Mouse (Mus musculus): ENCODE data around the gene Thbs4. TPM values are rescaled to one million over a fixed set of nuclear protein-coding genes. Genes with fewer than 3 reads are reported as not detected.
A peak's percentile ranks its signal among the peaks of the same experiment; 100 is the strongest.

Thbs4 gene
- polyA plus RNA-seq, 1 experiment from 2014 or later: 2.6 TPM

DNA sequence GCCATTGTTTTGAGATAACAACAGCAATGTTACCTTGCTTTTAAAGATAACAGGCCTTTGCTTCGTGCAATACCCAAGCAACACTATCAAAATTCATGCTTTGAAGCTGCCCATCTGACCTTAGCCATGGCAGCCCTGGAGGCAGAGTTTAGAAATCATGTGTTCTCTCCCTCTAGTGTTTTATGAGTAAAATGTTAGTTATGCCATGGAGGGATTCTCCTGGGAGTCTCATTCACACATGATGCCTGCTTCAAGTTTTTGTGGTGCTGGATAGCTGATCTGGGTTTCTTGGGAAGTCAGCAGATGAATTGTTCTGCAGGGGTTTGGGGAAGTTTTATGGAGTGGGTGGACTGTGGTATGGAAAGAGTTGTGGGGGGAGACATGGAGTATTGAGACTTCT, 84.3 kb downstream of the Thbs4 start:
- ATAC-seq (ENCODE audit: low FRiP score): no peak
- 86% methylated on average over 1 of the region's 1 CpGs for WGBS
- H3K27ac ChIP-seq (replicated peaks): no peak overlapping the region

DNA sequence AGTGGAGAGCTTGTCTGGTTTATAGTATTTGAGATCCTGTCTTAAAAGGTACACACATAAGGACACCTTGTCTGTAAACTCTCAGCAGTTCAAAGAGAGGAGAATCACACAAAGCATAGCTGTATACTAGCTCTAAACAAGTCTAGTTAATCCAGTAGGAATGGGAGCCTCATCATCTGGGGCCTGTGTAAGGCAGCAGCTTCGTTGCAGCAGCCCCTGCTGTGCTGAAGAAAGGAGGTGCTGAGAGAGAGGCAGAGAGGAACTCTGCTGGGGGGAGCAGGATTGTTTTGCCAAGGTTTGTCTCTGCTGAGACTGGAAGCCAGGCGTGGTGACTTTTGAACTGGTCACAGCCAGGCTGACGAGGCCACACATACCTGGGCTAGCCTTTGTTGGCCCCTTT, 85.1 kb downstream of the Thbs4 start:
- Histone ChIP-seq H3K9ac (replicated peaks) (no peak overlapping the region), H3K27ac (replicated peaks) (no peak overlapping the region), H3K4me3 (replicated peaks) (no peak overlapping the region), H3K27me3 (replicated peaks) (no peaks in the 10 kb centered on the region), H3K36me3 (peaks cover 36% of the 10 kb centered on the region), H3K4me2 (no peak overlapping the region), H3K4me1 (peaks cover 6% of the 10 kb centered on the region; the same call in 1 of the 2 replicates), H3K9me3 (replicated peaks) (no peaks in the 10 kb centered on the region)
- WGBS: 28% methylated on average over 3 of the region's 3 CpGs
- ATAC-seq (ENCODE audit: low FRiP score): no peak

More for the DNA sequence above, 84.3 kb downstream of the Thbs4 start:
- Histone ChIP-seq H3K36me3 (peaks cover 36% of the 10 kb centered on the region), H3K9ac (replicated peaks) (no peak overlapping the region), H3K9me3 (replicated peaks) (no peaks in the 10 kb centered on the region), H3K4me2 (no peak overlapping the region), H3K27me3 (replicated peaks) (no peaks in the 10 kb centered on the region), H3K4me1 (no peaks in the 10 kb centered on the region), H3K4me3 (replicated peaks) (no peak overlapping the region)

DNA sequence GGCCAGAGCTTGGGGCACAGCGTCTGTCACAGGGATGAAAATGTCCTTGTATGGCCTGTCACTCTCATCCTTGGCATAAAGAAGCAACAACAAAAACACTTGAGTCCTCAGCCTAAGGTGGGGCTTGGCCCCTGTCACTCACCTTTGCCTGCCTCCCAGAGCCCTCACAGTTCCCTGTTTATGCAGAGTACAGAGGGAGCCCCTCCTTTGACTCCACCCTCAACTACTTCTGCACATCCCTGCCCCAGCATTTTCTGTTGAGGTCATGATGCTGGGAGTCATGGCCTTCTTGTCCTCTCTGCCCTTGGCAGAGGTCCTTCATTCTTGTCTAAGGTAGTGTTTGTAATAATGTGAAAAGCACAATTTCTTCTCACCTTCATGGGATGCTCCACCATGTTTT, 86.2 kb downstream of the Thbs4 start:
- WGBS: 85% methylated on average over 1 of the region's 1 CpGs

DNA sequence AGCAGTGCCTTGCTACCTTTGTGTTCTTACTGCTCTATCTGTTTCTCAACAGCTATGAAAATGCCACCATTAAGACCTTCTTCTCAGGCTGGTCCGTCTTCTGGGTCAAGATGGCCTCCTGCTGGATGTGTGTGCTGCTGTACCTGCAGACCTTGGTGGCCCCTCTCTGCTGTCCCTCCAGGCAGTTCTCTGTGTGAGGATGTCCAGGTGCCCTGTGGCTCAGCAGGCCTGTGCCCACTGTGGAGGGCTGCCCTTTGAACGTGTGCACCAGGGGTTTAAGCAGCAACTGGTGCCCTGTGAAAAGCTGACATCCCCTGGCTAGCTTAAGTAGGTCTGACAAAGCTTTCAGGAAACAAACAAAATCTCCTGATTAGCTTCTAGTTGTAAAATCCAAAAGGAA, 86.7 kb downstream of the Thbs4 start:
- WGBS: 67% methylated on average over 2 of the region's 2 CpGs
- Histone ChIP-seq H3K4me3 (replicated peaks) (no peak overlapping the region), H3K4me2 (no peak overlapping the region), H3K36me3 (peaks cover 36% of the 10 kb centered on the region), H3K27me3 (replicated peaks) (no peaks in the 10 kb centered on the region), H3K4me1 (peaks cover 14% of the 10 kb centered on the region; the same call in 1 of the 2 replicates), H3K9ac (replicated peaks) (no peak overlapping the region), H3K9me3 (replicated peaks) (no peaks in the 10 kb centered on the region), H3K27ac (replicated peaks) (no peak overlapping the region)
- ATAC-seq (ENCODE audit: low FRiP score): no peak

More for the DNA sequence above, 86.2 kb downstream of the Thbs4 start:
- Histone ChIP-seq H3K4me3 (replicated peaks) (no peak overlapping the region), H3K9ac (replicated peaks) (no peak overlapping the region), H3K4me2 (no peak overlapping the region), H3K4me1 (peaks cover 9% of the 10 kb centered on the region; the same call in 1 of the 2 replicates), H3K9me3 (replicated peaks) (no peaks in the 10 kb centered on the region), H3K36me3 (peaks cover 36% of the 10 kb centered on the region), H3K27ac (replicated peaks) (no peak overlapping the region), H3K27me3 (replicated peaks) (no peaks in the 10 kb centered on the region)
- no peak for ATAC-seq (ENCODE audit: low FRiP score)

DNA sequence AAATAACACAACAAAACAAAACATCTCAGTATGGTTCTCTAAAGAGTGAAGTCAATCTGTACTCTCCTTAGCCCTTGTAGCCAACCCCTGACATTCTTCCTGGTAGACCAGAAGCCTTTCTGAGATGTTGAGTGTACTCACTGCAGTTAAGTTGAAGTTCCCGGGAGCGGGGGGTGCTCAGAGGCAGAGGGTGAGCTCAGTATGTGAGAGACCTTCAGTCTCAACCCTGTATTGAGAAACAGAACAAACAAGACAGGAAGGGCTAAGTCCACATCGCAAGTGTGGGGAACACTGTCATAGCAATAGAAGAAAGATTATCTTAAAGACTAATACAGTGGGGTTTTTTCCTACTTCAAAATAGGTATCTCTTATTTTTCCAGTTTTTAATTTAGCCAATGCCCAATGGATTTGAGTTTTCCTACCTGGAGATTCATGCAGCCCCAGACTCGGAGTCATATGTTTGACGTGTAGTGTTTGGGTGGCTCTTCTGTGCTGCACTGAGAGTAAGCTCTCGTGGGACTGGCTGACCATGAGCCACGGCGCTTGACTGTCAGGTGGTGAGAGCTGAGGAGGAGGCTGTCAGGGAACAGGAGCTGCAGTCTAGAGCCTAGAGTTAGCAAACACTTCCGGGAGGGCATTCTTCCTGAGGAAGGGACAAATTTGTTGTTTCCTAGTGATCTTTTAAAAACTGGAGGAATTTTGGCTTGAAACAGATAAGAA, 88.1 kb downstream of the Thbs4 start:
- Histone ChIP-seq H3K9ac (replicated peaks) (no peak overlapping the region), H3K27me3 (replicated peaks) (no peaks in the 10 kb centered on the region), H3K4me3 (replicated peaks) (no peak overlapping the region), H3K4me2 (no peak overlapping the region), H3K9me3 (replicated peaks) (no peaks in the 10 kb centered on the region), H3K27ac (replicated peaks) (no peak overlapping the region), H3K36me3 (peaks cover 36% of the 10 kb centered on the region), H3K4me1 (peaks cover 14% of the 10 kb centered on the region; the same call in 1 of the 2 replicates)
- 92% methylated on average over 9 of the region's 9 CpGs for WGBS
- ATAC-seq (ENCODE audit: low FRiP score): no peak

DNA sequence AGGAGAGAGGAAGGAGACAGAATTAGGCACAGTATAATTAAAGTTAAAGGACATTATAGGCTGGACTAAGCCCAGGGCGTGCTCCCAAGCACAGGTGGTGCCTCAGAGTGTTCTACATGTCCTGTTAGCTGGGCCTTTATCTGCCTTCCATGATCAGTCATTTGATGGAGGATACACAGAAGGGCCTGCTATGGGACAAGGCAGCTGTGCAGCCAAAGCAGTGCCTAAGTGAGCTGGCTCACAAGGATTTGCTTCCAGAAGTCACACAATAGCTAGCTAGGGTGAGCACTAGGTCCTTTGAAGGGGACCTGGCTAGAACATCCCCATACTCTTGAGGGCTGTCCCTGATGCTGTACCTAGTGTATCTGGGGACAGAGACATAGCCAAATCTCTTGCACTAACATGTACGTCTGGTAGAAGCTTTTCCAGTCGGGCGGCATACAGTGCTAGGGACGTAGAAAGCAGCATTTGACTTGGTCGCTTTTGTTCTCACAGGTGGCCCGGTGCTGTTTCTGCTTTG, 89.5 kb downstream of the Thbs4 start:
- Histone ChIP-seq H3K27ac (replicated peaks) (no peak overlapping the region), H3K27me3 (replicated peaks) (no peaks in the 10 kb centered on the region), H3K4me2 (no peak overlapping the region), H3K36me3 (peaks cover 36% of the 10 kb centered on the region), H3K4me3 (replicated peaks) (no peak overlapping the region), H3K4me1 (peaks cover 14% of the 10 kb centered on the region; the same call in 1 of the 2 replicates), H3K9ac (replicated peaks) (no peak overlapping the region), H3K9me3 (replicated peaks) (no peaks in the 10 kb centered on the region)
- WGBS: 90% methylated on average over 7 of the region's 7 CpGs
- no peak for ATAC-seq (ENCODE audit: low FRiP score)

DNA sequence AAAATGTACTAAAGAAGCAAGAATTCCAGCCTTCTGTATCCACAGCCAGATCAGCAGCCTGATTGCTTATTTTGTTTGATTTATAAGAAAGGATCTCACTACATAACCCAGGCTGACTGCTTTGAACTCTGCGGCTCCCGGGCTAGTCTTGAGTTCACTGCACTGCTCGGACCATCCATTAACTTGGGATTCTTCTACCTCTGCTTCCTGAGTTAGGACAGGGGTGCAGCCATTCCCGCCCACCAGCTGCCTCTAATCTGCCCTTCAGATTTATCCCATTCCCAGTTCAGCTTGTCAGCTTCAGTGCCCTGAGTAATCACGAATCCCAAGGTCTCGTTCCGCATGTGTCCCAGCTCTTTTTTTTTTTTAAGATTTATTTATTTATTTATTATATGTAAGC, 90.4 kb downstream of the Thbs4 start:
- H3K9ac ChIP-seq (replicated peaks): no peak overlapping the region
- no peaks in the 10 kb centered on the region for H3K9me3 ChIP-seq (replicated peaks)
- no peak for ATAC-seq (ENCODE audit: low FRiP score)
- 29% methylated on average over 7 of the region's 7 CpGs for WGBS
- H3K27me3 ChIP-seq (replicated peaks): no peaks in the 10 kb centered on the region
- no peak overlapping the region for H3K4me2 ChIP-seq
- H3K4me3 ChIP-seq (replicated peaks): no peak overlapping the region
- H3K27ac ChIP-seq (replicated peaks): no peak overlapping the region
- peaks cover 29% of the 10 kb centered on the region for H3K36me3 ChIP-seq
- H3K4me1 ChIP-seq: peaks cover 14% of the 10 kb centered on the region; the same call in 1 of the 2 replicates

DNA sequence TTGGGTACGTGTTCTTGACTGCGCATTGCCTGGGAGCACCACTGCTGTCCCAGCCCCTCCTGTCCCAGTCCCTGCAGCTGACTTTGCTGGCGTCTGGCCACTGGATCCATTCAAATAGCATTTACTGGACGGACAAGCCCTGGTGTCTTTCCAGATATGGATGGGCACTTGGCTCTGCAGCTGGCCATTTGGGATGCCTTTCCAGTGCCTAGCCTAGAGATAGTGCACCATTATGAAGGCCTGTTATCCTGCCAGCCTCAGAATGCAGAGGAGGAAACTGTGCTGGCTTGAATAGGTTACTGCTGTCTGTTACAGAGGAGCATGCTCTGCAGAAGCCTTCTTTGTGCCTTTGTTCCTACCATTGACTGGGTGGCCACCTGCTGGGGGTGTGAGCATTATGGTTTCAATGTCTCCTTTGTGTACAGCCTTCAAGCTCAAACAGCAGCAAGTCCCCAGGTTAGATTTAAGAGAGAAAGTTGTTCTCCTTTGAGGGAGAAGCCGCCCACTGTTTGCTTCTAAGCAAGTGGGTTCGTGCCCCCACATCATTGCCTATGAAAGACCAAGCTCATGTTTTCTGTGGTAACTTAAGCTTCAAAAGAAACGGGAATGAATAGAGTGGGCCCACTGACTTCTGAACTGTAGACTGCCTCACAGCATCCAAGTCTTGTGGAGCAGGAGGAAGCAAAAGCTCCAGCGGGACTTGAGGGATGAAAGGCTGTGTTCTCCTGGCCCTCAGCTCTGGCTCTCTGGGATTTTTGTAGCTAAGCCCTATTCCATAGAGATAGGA, 91.2 kb downstream of the Thbs4 start:
- Histone ChIP-seq H3K4me3 (replicated peaks) (no peak overlapping the region), H3K9ac (replicated peaks) (no peak overlapping the region), H3K27ac (replicated peaks) (peak overlapping the region; percentile 28), H3K9me3 (replicated peaks) (no peaks in the 10 kb centered on the region), H3K27me3 (replicated peaks) (no peaks in the 10 kb centered on the region), H3K36me3 (peaks cover 23% of the 10 kb centered on the region), H3K4me2 (no peak overlapping the region), H3K4me1 (peaks cover 17% of the 10 kb centered on the region; the same call in 1 of the 2 replicates)
- ATAC-seq (ENCODE audit: low FRiP score): peak; percentile 85
- whole genome bisulfite sequencing: 18% methylated on average over 8 of the region's 8 CpGs

DNA sequence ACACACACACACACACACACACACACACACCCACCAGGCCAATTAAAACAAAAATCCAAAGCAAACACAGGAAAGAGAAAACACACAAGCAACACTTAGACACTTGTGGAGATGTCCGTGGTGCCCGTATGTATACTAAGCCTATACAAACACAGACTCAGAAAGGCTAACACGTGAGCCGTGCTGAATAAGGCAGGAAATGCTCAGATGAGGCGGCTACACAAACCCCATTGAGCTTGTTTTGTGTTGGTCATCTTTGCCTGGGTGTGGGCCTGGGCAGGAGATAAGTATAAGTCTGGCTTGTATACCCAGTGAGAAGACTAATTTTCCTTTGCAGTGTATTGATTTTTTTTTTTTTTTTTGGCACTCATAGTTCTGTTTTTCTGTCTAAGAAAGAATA, 92.6 kb downstream of the Thbs4 start:
- WGBS: 90% methylated on average over 5 of the region's 5 CpGs
- peaks cover 11% of the 10 kb centered on the region for H3K36me3 ChIP-seq
- no peak overlapping the region for H3K9ac ChIP-seq (replicated peaks)
- H3K4me3 ChIP-seq (replicated peaks): no peak overlapping the region
- H3K27me3 ChIP-seq (replicated peaks): no peaks in the 10 kb centered on the region
- no peak overlapping the region for H3K27ac ChIP-seq (replicated peaks)
- H3K4me2 ChIP-seq: no peak overlapping the region
- peaks cover 19% of the 10 kb centered on the region; the same call in 1 of the 2 replicates for H3K4me1 ChIP-seq
- ATAC-seq (ENCODE audit: low FRiP score): no peak
- H3K9me3 ChIP-seq (replicated peaks): no peaks in the 10 kb centered on the region
